Mouse (Mus musculus): ENCODE measurements around the gene Fam19a2. TPM values are rescaled to one million over a fixed set of nuclear protein-coding genes. Genes with fewer than 3 reads are reported as not detected.
A peak's percentile ranks its signal among the peaks of the same experiment; 100 is the strongest.

The Fam19a2 gene
- polyA plus RNA-seq, 1 experiment from 2014 or later = 4.4 TPM

DNA sequence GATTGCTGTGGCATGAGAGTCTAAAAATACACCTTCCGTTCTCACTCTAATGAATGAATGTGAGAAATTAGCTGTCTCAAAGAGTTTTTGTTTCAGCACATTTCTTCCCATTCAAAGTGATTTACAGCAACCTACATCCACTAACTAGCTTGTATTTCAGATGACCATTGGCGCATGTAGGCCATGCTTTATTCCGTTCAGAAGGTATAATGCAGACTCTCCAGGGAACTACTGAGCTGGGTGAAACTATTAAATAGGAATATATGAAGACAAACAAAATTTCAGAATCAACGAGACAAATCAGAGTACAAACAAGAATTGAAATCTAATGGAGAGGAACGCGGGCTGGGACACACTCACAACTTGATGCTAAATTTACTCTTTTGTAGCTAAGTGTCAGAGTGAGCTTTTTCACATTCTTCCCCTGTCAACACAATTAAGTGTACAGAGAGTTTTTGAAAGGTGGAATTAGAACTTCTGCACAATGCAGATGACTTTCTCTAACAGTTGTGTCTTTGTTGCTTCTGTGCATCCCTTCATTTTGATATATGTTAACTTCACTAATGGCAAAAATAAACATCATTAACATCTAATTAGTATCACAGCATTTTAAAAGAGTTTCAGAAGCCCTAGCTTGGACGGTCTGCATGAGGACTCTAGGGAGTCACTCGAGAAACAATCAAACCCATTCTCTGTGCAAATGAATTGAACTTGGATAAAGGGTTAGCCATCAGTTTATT is 428.6 kb downstream of the Fam19a2 start:
- Histone ChIP-seq H3K4me1 (replicated peaks; ENCODE audit: control insufficient read depth, insufficient read depth, low read length) (no peaks in the 10 kb centered on the region), H3K9me3 (ENCODE audit: control insufficient read depth, low read length) (no peaks in the 10 kb centered on the region), H3K27me3 (ENCODE audit: control insufficient read depth, insufficient read depth, low read length) (no peaks in the 10 kb centered on the region), H3K4me2 (ENCODE audit: low read depth, low read length, severe bottlenecking) (no peak overlapping the region), H3K36me3 (ENCODE audit: control insufficient read depth, insufficient read depth, low read length) (no peaks in the 10 kb centered on the region), H3K27ac (ENCODE audit: low read depth, low read length) (no peak overlapping the region), H3K9ac (ENCODE audit: low read length) (no peak overlapping the region), H3K4me3 (ENCODE audit: low read depth, low read length) (no peak overlapping the region)
- 39% methylated on average over 8 of the region's 8 CpGs for WGBS
- ATAC-seq (replicated peaks; ENCODE audit: low FRiP score) = peak; percentile 68
- no peak for DNase-seq (ENCODE audit: low spot score)

DNA sequence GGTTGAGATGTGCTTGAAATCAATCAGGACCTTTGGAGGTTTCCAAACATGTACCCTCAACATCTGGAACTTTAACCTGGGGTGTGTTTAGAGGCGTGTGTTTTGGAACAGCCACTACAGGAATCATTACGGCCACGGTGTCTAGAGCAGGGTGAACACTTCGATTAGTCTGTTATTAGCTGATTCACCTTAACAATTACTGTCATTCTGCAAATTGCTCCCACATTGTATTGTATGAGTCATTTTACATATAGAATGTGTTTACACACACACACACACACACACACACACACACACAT is 429.1 kb downstream of the Fam19a2 start:
- Histone ChIP-seq H3K9me3 (ENCODE audit: control insufficient read depth, low read length) (no peaks in the 10 kb centered on the region), H3K27me3 (ENCODE audit: control insufficient read depth, insufficient read depth, low read length) (no peaks in the 10 kb centered on the region), H3K36me3 (ENCODE audit: control insufficient read depth, insufficient read depth, low read length) (no peaks in the 10 kb centered on the region), H3K9ac (ENCODE audit: low read length) (no peak overlapping the region), H3K4me1 (replicated peaks; ENCODE audit: control insufficient read depth, insufficient read depth, low read length) (no peaks in the 10 kb centered on the region), H3K27ac (ENCODE audit: low read depth, low read length) (no peak overlapping the region), H3K4me2 (ENCODE audit: low read depth, low read length, severe bottlenecking) (no peak overlapping the region), H3K4me3 (ENCODE audit: low read depth, low read length) (no peak overlapping the region)
- peak; percentile 52 for ATAC-seq (replicated peaks; ENCODE audit: low FRiP score)
- no peak for DNase-seq (ENCODE audit: low spot score)
- 74% methylated on average over 4 of the region's 4 CpGs for WGBS

- no peak overlapping the region for H3K4me2 ChIP-seq (ENCODE audit: low read depth, low read length, severe bottlenecking)
- 93% methylated on average over 4 of the region's 4 CpGs for WGBS
- ATAC-seq (replicated peaks; ENCODE audit: low FRiP score) = no peak
Observed at GRCm38 (mm10) chr10:123702595-123702994, 438.8 kb downstream of the Fam19a2 start.

GRCm38 (mm10) chr10:123707026-123707425 is 443.2 kb downstream of the Fam19a2 start:
- no peaks in the 10 kb centered on the region for H3K9me3 ChIP-seq (ENCODE audit: control insufficient read depth, low read length)
- H3K36me3 ChIP-seq (ENCODE audit: control insufficient read depth, insufficient read depth, low read length) = no peaks in the 10 kb centered on the region
- H3K4me1 ChIP-seq (replicated peaks; ENCODE audit: control insufficient read depth, insufficient read depth, low read length) = no peaks in the 10 kb centered on the region
- no peaks in the 10 kb centered on the region for H3K27me3 ChIP-seq (ENCODE audit: control insufficient read depth, insufficient read depth, low read length)
- no peak overlapping the region for H3K4me3 ChIP-seq (ENCODE audit: low read depth, low read length)
- H3K9ac ChIP-seq (ENCODE audit: low read length) = no peak overlapping the region
- WGBS = 94% methylated on average over 3 of the region's 3 CpGs
- DNase-seq (ENCODE audit: low spot score) (no peak), ATAC-seq (replicated peaks; ENCODE audit: low FRiP score) (no peak)
- no peak overlapping the region for H3K4me2 ChIP-seq (ENCODE audit: low read depth, low read length, severe bottlenecking)
- H3K27ac ChIP-seq (ENCODE audit: low read depth, low read length) = no peak overlapping the region

More at GRCm38 (mm10) chr10:123702595-123702994, 438.8 kb downstream of the Fam19a2 start:
- H3K4me3 ChIP-seq (ENCODE audit: low read depth, low read length) = no peak overlapping the region
- DNase-seq (ENCODE audit: low spot score) = no peak
- no peak overlapping the region for H3K27ac ChIP-seq (ENCODE audit: low read depth, low read length)
- H3K9me3 ChIP-seq (ENCODE audit: control insufficient read depth, low read length) = no peaks in the 10 kb centered on the region
- no peaks in the 10 kb centered on the region for H3K4me1 ChIP-seq (replicated peaks; ENCODE audit: control insufficient read depth, insufficient read depth, low read length)
- H3K9ac ChIP-seq (ENCODE audit: low read length) = no peak overlapping the region
- no peaks in the 10 kb centered on the region for H3K36me3 ChIP-seq (ENCODE audit: control insufficient read depth, insufficient read depth, low read length)
- H3K27me3 ChIP-seq (ENCODE audit: control insufficient read depth, insufficient read depth, low read length) = no peaks in the 10 kb centered on the region

GRCm38 (mm10) chr10:123710738-123711137 is 446.9 kb downstream of the Fam19a2 start:
- DNase-seq (ENCODE audit: low spot score) (no peak), ATAC-seq (replicated peaks; ENCODE audit: low FRiP score) (no peak)
- H3K4me3 ChIP-seq (ENCODE audit: low read depth, low read length) = no peak overlapping the region
- no peak overlapping the region for H3K4me2 ChIP-seq (ENCODE audit: low read depth, low read length, severe bottlenecking)
- no peaks in the 10 kb centered on the region for H3K36me3 ChIP-seq (ENCODE audit: control insufficient read depth, insufficient read depth, low read length)
- 81% methylated on average over 2 of the region's 2 CpGs for WGBS
- H3K4me1 ChIP-seq (replicated peaks; ENCODE audit: control insufficient read depth, insufficient read depth, low read length) = no peaks in the 10 kb centered on the region
- no peak overlapping the region for H3K27ac ChIP-seq (ENCODE audit: low read depth, low read length)
- H3K9me3 ChIP-seq (ENCODE audit: control insufficient read depth, low read length) = no peaks in the 10 kb centered on the region
- no peaks in the 10 kb centered on the region for H3K27me3 ChIP-seq (ENCODE audit: control insufficient read depth, insufficient read depth, low read length)
- no peak overlapping the region for H3K9ac ChIP-seq (ENCODE audit: low read length)

DNA sequence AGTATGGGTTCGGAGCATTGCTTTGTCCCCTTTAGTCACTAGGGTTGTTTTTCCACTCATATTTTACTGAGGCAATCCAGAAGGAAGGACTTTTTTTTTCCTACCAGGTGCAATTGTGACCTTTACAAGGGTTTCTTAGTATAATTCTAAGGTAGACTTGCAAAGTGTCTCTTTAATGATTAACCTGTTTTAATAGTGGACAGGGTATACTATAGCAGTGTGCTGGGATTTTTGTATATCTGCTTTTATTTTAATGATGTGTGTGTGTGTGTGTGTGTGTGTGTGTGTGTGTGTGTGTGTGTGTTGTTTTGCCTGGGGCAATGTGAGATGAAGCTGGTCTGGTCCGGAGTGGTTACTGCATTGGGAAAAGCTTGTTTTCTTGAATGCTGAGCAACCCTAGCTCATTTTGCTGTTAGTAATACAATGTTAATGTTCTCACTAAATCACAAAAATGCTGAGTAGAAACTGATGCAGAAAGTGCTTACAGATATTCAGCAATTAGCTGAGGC is 458.2 kb downstream of the Fam19a2 start:
- no peaks in the 10 kb centered on the region for H3K27me3 ChIP-seq (ENCODE audit: control insufficient read depth, insufficient read depth, low read length)
- 78% methylated on average over 2 of the region's 2 CpGs for WGBS
- no peak for ATAC-seq (replicated peaks; ENCODE audit: low FRiP score)

GRCm38 (mm10) chr10:123723641-123724040 is 459.8 kb downstream of the Fam19a2 start:
- H3K4me1 ChIP-seq (replicated peaks; ENCODE audit: control insufficient read depth, insufficient read depth, low read length) = no peaks in the 10 kb centered on the region

More for the DNA sequence above, 458.2 kb downstream of the Fam19a2 start:
- no peak for DNase-seq (ENCODE audit: low spot score)
- no peak overlapping the region for H3K4me2 ChIP-seq (ENCODE audit: low read depth, low read length, severe bottlenecking)
- no peaks in the 10 kb centered on the region for H3K36me3 ChIP-seq (ENCODE audit: control insufficient read depth, insufficient read depth, low read length)
- H3K4me1 ChIP-seq (replicated peaks; ENCODE audit: control insufficient read depth, insufficient read depth, low read length) = no peaks in the 10 kb centered on the region
- no peak overlapping the region for H3K27ac ChIP-seq (ENCODE audit: low read depth, low read length)
- no peak overlapping the region for H3K4me3 ChIP-seq (ENCODE audit: low read depth, low read length)
- no peaks in the 10 kb centered on the region for H3K9me3 ChIP-seq (ENCODE audit: control insufficient read depth, low read length)
- no peak overlapping the region for H3K9ac ChIP-seq (ENCODE audit: low read length)

DNA sequence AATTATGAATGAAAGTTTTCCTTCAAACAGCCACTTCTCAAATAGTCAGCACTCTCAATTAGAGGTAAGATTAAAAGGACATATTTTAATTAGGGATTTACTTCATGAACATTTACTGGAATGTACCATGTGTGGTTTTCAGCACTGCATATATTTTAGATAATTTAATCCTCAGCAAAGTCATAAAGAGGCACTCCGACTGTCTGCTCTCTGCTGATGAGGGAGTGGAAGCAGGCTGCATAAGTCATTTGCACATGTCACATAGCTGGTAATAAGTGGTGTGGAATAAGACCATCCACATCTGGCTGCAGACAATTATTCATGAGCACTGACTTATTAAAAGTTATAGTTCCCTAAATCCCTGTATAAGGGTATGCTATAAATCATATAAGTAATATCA is 484.5 kb downstream of the Fam19a2 start:
- 87% methylated on average over 1 of the region's 1 CpGs for WGBS
- ATAC-seq (replicated peaks; ENCODE audit: low FRiP score) = no peak
- Histone ChIP-seq H3K36me3 (ENCODE audit: control insufficient read depth, insufficient read depth, low read length) (no peaks in the 10 kb centered on the region), H3K4me3 (ENCODE audit: low read depth, low read length) (no peak overlapping the region), H3K4me2 (ENCODE audit: low read depth, low read length, severe bottlenecking) (no peak overlapping the region), H3K4me1 (replicated peaks; ENCODE audit: control insufficient read depth, insufficient read depth, low read length) (no peaks in the 10 kb centered on the region), H3K9ac (ENCODE audit: low read length) (no peak overlapping the region), H3K27me3 (ENCODE audit: control insufficient read depth, insufficient read depth, low read length) (no peaks in the 10 kb centered on the region), H3K9me3 (ENCODE audit: control insufficient read depth, low read length) (no peaks in the 10 kb centered on the region), H3K27ac (ENCODE audit: low read depth, low read length) (no peak overlapping the region)
- DNase-seq (ENCODE audit: low spot score) = no peak

More at GRCm38 (mm10) chr10:123723641-123724040, 459.8 kb downstream of the Fam19a2 start:
- DNase-seq (ENCODE audit: low spot score) = no peak
- Histone ChIP-seq H3K36me3 (ENCODE audit: control insufficient read depth, insufficient read depth, low read length) (no peaks in the 10 kb centered on the region), H3K4me3 (ENCODE audit: low read depth, low read length) (no peak overlapping the region), H3K4me2 (ENCODE audit: low read depth, low read length, severe bottlenecking) (no peak overlapping the region), H3K27me3 (ENCODE audit: control insufficient read depth, insufficient read depth, low read length) (no peaks in the 10 kb centered on the region), H3K9me3 (ENCODE audit: control insufficient read depth, low read length) (no peaks in the 10 kb centered on the region), H3K27ac (ENCODE audit: low read depth, low read length) (no peak overlapping the region), H3K9ac (ENCODE audit: low read length) (no peak overlapping the region)
- ATAC-seq (replicated peaks; ENCODE audit: low FRiP score) = no peak

- ATAC-seq (replicated peaks; ENCODE audit: low FRiP score) = 0 out of 2 replicates have a peak, but pooled peaks have one; percentile 18
- 58% methylated on average over 6 of the region's 6 CpGs for WGBS
Observed at GRCm38 (mm10) chr10:123751676-123752280, 488.0 kb downstream of the Fam19a2 start.

More at GRCm38 (mm10) chr10:123751676-123752280, 488.0 kb downstream of the Fam19a2 start:
- Histone ChIP-seq H3K4me1 (replicated peaks; ENCODE audit: control insufficient read depth, insufficient read depth, low read length) (no peaks in the 10 kb centered on the region), H3K4me3 (ENCODE audit: low read depth, low read length) (no peak overlapping the region), H3K36me3 (ENCODE audit: control insufficient read depth, insufficient read depth, low read length) (no peaks in the 10 kb centered on the region), H3K9me3 (ENCODE audit: control insufficient read depth, low read length) (no peaks in the 10 kb centered on the region), H3K9ac (ENCODE audit: low read length) (no peak overlapping the region), H3K4me2 (ENCODE audit: low read depth, low read length, severe bottlenecking) (no peak overlapping the region), H3K27me3 (ENCODE audit: control insufficient read depth, insufficient read depth, low read length) (no peaks in the 10 kb centered on the region), H3K27ac (ENCODE audit: low read depth, low read length) (no peak overlapping the region)
- no peak for DNase-seq (ENCODE audit: low spot score)
